Mouse (Mus musculus): ENCODE measurements at regions not wholly inside any gene's neighbourhood (a gene's known extent, or its start where the extent isn't known, plus 50 kb on each side); places are given as distances from the start of the nearest gene placed in this dataset.

- intact Hi-C loops (cut with DNase I): loop anchor here (1.0 to 2.0 kb wide), 2 partner anchors 128 to 159 kb away; no protein-coding TSS in a partner anchor
- DNase-seq: peak; percentile 41 to 70
Measured at GRCm38 (mm10) chr1:34738386-34739067, 104.3 kb downstream of the Fam168b start.

- DNase-seq: no peak
- intact Hi-C loops (cut with DNase I): loop anchor here (2.0 kb wide), 1 partner anchor 127 kb away; no protein-coding TSS in a partner anchor
Measured at GRCm38 (mm10) chr1:34739621-34740020, 103.2 kb downstream of the Fam168b start.

GRCm38 (mm10) chr1:34740891-34741290 lies 102.0 kb downstream of the Fam168b start:
- DNase-seq: no peak
- intact Hi-C loops (cut with DNase I): no loop called here

GRCm38 (mm10) chr1:34742234-34742633 lies 100.6 kb downstream of the Fam168b start:
- intact Hi-C loops (cut with DNase I): no loop called here
- no peak for DNase-seq

GRCm38 (mm10) chr1:34745881-34746280 lies 97.0 kb downstream of the Fam168b start:
- no peak for DNase-seq
- intact Hi-C loops (cut with DNase I): no loop called here

- intact Hi-C loops (cut with DNase I): no loop called here
- no peak for DNase-seq
Measured at GRCm38 (mm10) chr1:34749161-34750040, 93.5 kb downstream of the Fam168b start.

- DNase-seq: peak in 1 of 2 experiments; percentile 2
- intact Hi-C loops (cut with DNase I): no loop called here
Measured at GRCm38 (mm10) chr1:34750061-34751054, 92.5 kb downstream of the Fam168b start.

- intact Hi-C loops (cut with DNase I): no loop called here
- DNase-seq: no peak
Measured at GRCm38 (mm10) chr1:34751128-34751527, 91.7 kb downstream of the Fam168b start.

GRCm38 (mm10) chr1:34753581-34753980 lies 89.3 kb downstream of the Fam168b start:
- intact Hi-C loops (cut with DNase I): no loop called here
- no peak for DNase-seq

GRCm38 (mm10) chr1:34760547-34760946 lies 82.3 kb downstream of the Fam168b start:
- intact Hi-C loops (cut with DNase I): no loop called here
- DNase-seq: no peak

- DNase-seq: no peak
- intact Hi-C loops (cut with DNase I): no loop called here
Measured at GRCm38 (mm10) chr1:34761436-34761835, 81.4 kb downstream of the Fam168b start.

GRCm38 (mm10) chr1:34761870-34762269 lies 81.0 kb downstream of the Fam168b start:
- intact Hi-C loops (cut with DNase I): no loop called here
- no peak for DNase-seq
